Mouse (Mus musculus) G1E (cell line): ENCODE measurements around the gene Bzw2.

Experiments used
- CTCF ChIP-seq: IDR thresholded peaks from 2 replicates; pipeline ENCODE4 v1.5.1; 2012; ENCODE audit warnings: low read depth, low read length, inconsistent platforms, mixed read lengths
- GATA1 ChIP-seq: IDR thresholded peaks from 2 replicates; pipeline ENCODE4 v1.6.1; 2012; ENCODE audit warnings: borderline replicate concordance, low read length, inconsistent platforms, mixed read lengths

- TF ChIP-seq CTCF = no peak
- TF ChIP-seq GATA1 = no peak
Measured at GRCm38 (mm10) chr12:36150265-36150664, 7.6 kb downstream of the Bzw2 start.
